Mouse (Mus musculus): ENCODE measurements at regions not wholly inside any gene's neighbourhood (a gene's known extent, or its start where the extent isn't known, plus 50 kb on each side); places are given as distances from the start of the nearest gene placed in this dataset.

DNA sequence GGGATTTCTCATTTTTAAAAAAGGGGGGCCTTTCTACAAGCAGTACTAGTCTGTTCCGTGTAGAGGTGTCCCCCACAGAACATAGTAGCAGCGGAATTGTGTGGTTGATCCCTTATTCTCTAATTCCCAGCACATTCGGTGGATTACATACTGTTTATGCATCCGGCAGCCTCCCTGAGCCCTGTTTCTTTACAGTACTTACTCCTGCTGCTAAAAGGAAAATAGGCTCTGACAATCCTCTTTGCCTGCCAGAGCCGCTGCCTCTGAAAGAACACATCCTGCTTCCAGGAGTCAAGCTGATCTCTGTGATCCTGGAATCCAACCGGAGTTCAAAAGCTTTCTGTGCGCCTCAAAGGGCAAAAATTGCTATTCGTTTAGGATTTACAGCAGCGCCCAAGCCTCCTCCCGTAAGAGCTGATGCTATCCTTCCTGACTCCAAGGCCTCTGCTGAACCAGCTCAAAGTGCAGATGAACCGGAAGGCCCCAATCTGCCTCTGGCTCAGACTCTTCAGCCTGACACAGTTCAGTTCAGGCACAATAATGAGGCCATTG, 936.6 kb downstream of the Ndufa4 start:
- peak in 1 of 2 experiments; percentile 27 for DNase-seq (ENCODE audit: low spot score in 2 of 2)

DNA sequence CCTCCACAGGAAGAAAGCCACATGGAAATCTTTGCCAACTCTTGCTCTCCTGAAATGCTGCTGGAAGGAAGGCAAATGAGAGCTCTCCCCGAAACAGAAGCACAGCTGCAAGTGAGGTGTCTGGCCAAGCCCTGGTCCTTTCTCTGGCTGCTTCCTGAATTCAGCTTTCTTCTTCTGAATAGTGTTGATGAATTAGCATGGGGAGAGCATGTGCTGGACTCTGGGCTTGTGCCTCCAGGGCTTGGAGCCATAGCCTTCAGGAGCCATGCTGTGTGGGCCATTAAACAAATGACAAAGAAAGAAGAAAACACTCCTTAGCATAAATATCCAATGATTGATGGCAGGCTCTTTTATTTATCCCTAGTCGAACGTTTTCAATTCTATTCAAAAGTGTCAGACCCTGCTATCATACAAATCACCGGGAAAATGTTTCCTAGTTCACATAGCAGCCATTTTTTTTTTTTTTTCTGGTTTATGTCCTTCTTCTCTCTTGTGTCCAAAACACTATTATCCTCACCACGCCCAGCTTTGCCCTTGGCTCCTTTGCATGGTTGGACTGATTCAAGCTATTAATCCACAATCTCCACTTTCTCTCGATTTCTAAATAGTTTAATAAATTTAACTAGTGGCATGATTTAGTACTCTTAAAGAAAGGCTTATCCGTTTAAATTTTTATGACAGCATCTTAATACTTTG, 937.3 kb downstream of the Ndufa4 start:
- peak; percentile 37 to 47 for DNase-seq (ENCODE audit: low spot score in 2 of 2)

DNA sequence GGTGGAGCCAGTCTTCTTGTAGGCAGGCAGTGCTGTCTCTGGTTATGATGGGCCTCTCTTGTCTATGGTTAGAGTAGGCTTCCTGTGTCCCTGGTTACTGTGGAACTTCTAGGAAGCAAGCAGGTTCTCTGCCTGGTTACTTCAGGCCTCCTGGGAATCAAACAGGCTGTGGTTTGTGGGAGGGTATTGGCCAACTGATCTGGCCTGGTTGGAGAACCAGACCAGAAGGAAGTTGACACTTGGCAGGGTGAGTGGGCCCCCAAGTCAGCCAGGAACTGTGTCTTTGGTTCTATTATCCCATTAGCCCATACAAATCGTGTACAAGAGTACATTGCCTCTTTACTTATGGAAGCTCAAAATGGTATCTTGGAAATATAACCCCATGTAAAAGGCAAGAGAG, 963.8 kb downstream of the Ndufa4 start:
- DNase-seq (ENCODE audit: low spot score in 2 of 2) = no peak

DNA sequence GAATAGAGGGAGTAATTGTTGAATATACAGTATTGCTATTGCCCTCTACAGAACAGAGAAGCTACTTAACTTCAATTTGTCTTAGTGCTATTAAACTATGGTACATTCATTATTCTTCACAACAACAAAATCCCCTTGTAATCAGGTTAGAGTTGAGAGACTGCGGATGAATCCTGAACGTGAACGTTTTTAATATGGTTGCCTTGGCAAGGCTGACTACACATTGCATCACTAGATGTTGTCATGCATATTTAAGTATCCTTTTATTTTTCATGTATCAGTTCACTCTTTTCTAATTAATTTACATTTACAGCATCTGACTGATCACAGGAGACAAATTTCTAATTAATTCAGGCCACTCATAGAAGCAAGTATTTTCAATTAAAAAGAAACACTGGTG, 965.8 kb downstream of the Ndufa4 start:
- DNase-seq (ENCODE audit: low spot score in 2 of 2) = no peak
